Mouse (Mus musculus) heart, embryonic 12.5 days (tissue): Measurements from ENCODE around the gene Notch2. TPM values are rescaled to one million over a fixed set of nuclear protein-coding genes. Genes with fewer than 3 reads are reported as not detected.

Source experiments
- ATAC-seq: fragments of 200-750 bp; cut with Nextera tagmentation; 2 replicates; pipeline ENCODE4 v1.8.0; 2017; ENCODE audit warnings: moderate TSS enrichment, moderate library complexity; ENCODE audit not compliant: insufficient number of reproducible peaks, low FRiP score
- H3K27ac ChIP-seq: fragments of 300-500 bp; sonication (generic); 2 replicates; pipeline ENCODE4 v1.5.1; 2016; ENCODE audit warnings: mild to moderate bottlenecking, moderate library complexity; ENCODE audit not compliant: poor library complexity, severe bottlenecking
- H3K27me3 ChIP-seq: fragments of 300-500 bp; sonication (generic); replicated peaks from 2 replicates; pipeline ENCODE4 v1.6.1; 2016; ENCODE audit warnings: mild to moderate bottlenecking, moderate library complexity
- H3K36me3 ChIP-seq: fragments of 300-500 bp; sonication (generic); 2 replicates; pipeline ENCODE4 v1.6.1; 2016; ENCODE audit warnings: mild to moderate bottlenecking, moderate library complexity
- H3K4me1 ChIP-seq: fragments of 300-500 bp; sonication (generic); replicated peaks from 2 replicates; pipeline ENCODE4 v1.6.1; 2016; ENCODE audit warnings: mild to moderate bottlenecking
- H3K4me2 ChIP-seq: fragments of 300-500 bp; sonication (generic); 2 replicates; pipeline ENCODE4 v1.6.1; 2016; ENCODE audit warnings: mild to moderate bottlenecking, moderate library complexity
- H3K4me3 ChIP-seq: fragments of 300-500 bp; sonication (generic); 2 replicates; pipeline ENCODE4 v1.5.1; 2016; ENCODE audit warnings: mild to moderate bottlenecking
- H3K9ac ChIP-seq: fragments of 300-500 bp; sonication (generic); 2 replicates; pipeline ENCODE4 v1.6.1; 2016; ENCODE audit warnings: mild to moderate bottlenecking, moderate library complexity
- H3K9me3 ChIP-seq: fragments of 300-500 bp; sonication (generic); replicated peaks from 2 replicates; pipeline ENCODE4 v1.6.1; 2016; ENCODE audit warnings: mild to moderate bottlenecking, moderate library complexity
- whole genome bisulfite sequencing: fragments of 180-500 bp; shearing (Covaris S2); methylation state at CpG from one replicate; pipeline ENCODE4 v1.1.7; 2016; 5-methylcytosine and 5-hydroxymethylcytosine counted together
- polyA plus RNA-seq: library from polyadenylated mRNA; unstranded; fragments of >200 nt; fragmentation: Nextera tagmentation; extraction: Ambion mirVana; gene quantifications from 2 replicates; pipeline ENCODE4 v1.2.1, GENCODE M21; 2016

The Notch2 gene
- polyA plus RNA-seq, 1 experiment from 2014 or later, result 16.7 TPM

DNA sequence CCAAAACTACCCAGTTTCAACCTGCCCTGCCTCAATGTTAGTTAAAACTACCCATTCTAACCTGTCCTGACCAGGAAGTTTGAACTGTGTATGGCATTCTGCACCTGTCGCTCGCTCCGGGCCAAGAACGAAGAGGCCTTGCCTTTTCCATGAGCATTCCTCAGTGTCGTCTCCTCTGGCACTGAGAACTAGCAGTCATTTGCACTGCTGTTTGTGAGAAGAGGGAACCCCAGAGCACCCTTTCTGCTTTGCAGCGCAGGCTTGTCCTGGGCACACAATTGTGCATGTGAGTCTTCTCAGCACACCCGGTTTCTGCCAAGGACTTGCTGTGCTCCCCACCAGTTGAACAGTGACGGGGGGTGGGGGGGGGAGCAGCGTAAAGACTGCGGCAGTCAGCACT is 15.6 kb downstream of the Notch2 start:
- ATAC-seq, result no peak
- Histone ChIP-seq H3K27ac (0 out of 2 replicates have a peak overlapping the region, but pooled peaks have one; percentile 1), H3K9me3 (no peaks in the 10 kb centered on the region), H3K4me2 (0 out of 2 replicates have a peak overlapping the region, but pooled peaks have one; percentile 18), H3K36me3 (no peaks in the 10 kb centered on the region), H3K27me3 (no peaks in the 10 kb centered on the region), H3K9ac (peak overlapping the region; percentile 18; the same call in 1 of the 2 replicates), H3K4me1 (peaks cover 80% of the 10 kb centered on the region), H3K4me3 (no peak overlapping the region)
- 66% methylated on average over 10 of the region's 10 CpGs for WGBS

DNA sequence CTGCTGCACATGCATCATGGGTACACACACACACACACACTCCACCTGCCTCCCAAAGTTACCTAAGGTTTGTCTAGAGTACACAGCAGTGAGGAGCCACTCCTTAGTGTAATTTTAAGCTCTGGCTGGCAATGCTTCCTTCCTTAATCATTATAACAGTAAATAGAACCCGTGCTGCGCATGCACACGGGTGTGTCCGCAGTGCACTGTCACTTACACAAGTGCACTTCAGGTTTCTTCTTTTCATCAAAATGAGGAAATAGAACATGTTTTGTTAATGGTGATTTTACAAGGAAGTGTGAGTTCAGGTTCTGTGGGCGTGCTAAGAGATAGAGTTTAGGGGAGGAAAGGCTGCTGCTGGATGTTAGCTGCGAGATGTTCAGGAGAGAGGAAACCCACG is 17.8 kb downstream of the Notch2 start:
- H3K27me3 ChIP-seq, result no peaks in the 10 kb centered on the region
- no peak overlapping the region for H3K27ac ChIP-seq
- no peak for ATAC-seq
- peaks cover 81% of the 10 kb centered on the region for H3K4me1 ChIP-seq
- H3K4me3 ChIP-seq, result no peak overlapping the region
- H3K4me2 ChIP-seq, result no peak overlapping the region
- H3K9ac ChIP-seq, result no peak overlapping the region
- WGBS, result 76% methylated on average over 7 of the region's 7 CpGs
- no peaks in the 10 kb centered on the region for H3K36me3 ChIP-seq
- no peaks in the 10 kb centered on the region for H3K9me3 ChIP-seq

DNA sequence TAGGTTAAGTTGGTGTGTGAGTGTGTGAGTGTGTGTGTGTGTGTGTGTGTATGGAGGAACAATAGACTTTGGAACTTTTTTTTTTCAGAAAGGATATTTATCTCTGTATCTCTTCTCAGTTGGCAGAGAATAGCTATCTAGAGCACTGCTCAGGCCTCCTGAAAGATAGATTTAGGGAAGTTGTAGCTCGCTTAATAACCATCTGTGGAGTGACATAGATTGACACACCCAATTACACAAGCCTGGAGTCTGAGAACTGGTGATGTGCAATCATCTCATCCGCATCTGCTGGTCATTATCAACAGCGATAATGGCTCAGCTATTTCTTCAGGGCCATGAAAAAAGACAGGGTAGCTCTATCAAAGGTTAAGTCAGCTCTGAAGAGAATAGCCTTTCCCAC is 18.9 kb downstream of the Notch2 start:
- no peak for ATAC-seq
- Histone ChIP-seq H3K27ac (no peak overlapping the region), H3K4me3 (no peak overlapping the region), H3K27me3 (no peaks in the 10 kb centered on the region), H3K36me3 (no peaks in the 10 kb centered on the region), H3K9ac (no peak overlapping the region), H3K9me3 (no peaks in the 10 kb centered on the region), H3K4me2 (no peak overlapping the region), H3K4me1 (peaks cover 80% of the 10 kb centered on the region)
- WGBS, result 66% methylated on average over 3 of the region's 3 CpGs

DNA sequence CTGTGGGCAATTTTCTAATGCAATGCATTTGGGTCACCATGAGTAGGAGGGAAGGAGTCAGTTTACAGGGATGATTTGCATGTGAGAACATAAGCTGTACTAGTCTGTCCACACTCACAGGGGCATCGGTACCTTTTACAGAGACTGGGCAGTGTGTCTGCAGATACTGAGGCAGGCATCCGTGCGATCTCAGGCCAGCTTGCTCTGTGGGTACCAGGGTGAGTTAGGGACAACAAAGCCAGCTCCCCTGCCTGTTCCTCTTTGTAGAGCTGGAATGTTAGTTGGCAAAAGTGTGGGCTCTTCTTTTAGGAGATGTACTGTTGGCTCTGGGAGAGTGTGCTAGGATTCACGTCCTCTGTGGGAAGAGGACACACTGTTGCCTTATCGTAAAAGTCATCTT is 19.6 kb downstream of the Notch2 start:
- no peak overlapping the region for H3K27ac ChIP-seq
- no peak overlapping the region for H3K4me3 ChIP-seq
- 51% methylated on average over 5 of the region's 5 CpGs for WGBS
- no peaks in the 10 kb centered on the region for H3K36me3 ChIP-seq
- ATAC-seq, result no peak
- no peak overlapping the region for H3K9ac ChIP-seq
- H3K4me1 ChIP-seq, result peaks cover 81% of the 10 kb centered on the region
- H3K27me3 ChIP-seq, result no peaks in the 10 kb centered on the region
- H3K9me3 ChIP-seq, result no peaks in the 10 kb centered on the region
- no peak overlapping the region for H3K4me2 ChIP-seq

DNA sequence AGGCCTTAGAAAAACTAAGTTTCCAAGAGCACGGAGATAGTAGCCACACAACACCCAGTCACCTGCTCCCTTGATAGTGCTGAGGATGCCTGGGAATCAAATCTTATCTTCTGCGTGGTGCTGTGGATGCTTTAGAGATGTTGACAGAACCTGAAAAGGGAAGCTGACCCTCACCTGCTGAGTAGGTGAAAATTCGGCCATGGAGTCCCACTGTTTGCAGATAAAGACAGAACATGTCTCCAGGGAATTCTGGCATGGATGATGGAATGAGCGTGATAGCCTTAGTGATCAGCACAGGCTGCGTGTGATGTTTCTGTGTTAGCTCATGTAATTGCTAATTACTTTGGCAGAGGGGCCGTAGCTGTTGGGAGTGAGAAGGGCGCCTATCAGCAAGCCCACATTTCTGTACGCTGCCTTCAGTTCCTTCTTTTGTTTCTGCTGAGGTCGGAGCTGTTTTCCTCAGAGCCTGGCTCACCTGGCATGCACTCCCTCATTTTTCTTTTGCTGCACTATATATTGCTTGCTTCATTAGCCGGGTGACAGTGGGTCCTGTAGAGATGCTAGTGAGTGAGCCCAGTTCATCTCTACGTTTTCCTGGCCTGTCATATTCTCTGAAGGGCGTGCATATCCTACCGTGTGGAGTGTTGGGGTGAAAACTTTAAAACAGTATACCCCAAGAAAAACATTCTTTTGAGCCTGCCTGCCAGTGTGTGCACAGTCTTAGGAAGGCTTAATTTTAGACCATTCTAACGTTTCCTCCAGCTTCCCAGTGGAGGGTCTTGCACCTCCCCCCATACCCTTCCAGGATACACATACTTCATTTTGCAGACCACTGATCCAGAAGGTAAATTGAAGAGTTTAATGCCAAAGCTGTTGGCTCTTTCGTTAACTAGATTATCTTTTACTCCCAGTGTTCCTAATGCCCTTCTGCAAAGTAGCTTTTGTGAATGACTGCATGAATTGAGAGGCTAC is 21.6 kb downstream of the Notch2 start:
- WGBS, result 45% methylated on average over 15 of the region's 15 CpGs
- Histone ChIP-seq H3K9me3 (no peaks in the 10 kb centered on the region), H3K27ac (0 out of 2 replicates have a peak overlapping the region, but pooled peaks have one; percentile 3), H3K27me3 (no peaks in the 10 kb centered on the region), H3K9ac (no peak overlapping the region), H3K36me3 (no peaks in the 10 kb centered on the region), H3K4me3 (no peak overlapping the region), H3K4me2 (no peak overlapping the region), H3K4me1 (peaks cover 84% of the 10 kb centered on the region)
- no peak for ATAC-seq

DNA sequence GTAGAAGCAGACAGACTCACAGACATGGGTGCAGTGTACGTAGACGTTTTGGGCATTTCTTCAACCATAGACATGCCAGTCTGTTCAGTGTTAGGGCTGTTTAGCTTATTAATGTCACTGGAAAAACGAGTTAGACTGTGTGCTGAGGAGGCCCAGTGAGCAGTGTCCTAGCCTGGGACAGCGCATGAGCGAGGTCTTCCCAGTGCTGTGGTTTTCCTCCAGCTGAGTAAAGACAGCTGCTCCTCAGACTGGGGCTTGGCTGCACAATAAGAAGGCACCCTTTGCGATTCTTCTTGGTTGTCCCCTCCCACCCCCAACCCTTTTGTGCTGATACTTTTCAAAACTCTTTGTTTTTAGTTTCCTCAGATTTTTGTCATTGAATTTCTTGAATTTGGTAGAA is 22.8 kb downstream of the Notch2 start:
- H3K9me3 ChIP-seq, result no peaks in the 10 kb centered on the region
- no peak overlapping the region for H3K4me2 ChIP-seq
- 0 out of 2 replicates have a peak overlapping the region, but pooled peaks have one; percentile 19 for H3K27ac ChIP-seq
- H3K27me3 ChIP-seq, result no peaks in the 10 kb centered on the region
- peaks cover 82% of the 10 kb centered on the region for H3K4me1 ChIP-seq
- H3K9ac ChIP-seq, result no peak overlapping the region
- WGBS, result 69% methylated on average over 6 of the region's 6 CpGs
- H3K36me3 ChIP-seq, result no peaks in the 10 kb centered on the region
- H3K4me3 ChIP-seq, result no peak overlapping the region
- no peak for ATAC-seq

DNA sequence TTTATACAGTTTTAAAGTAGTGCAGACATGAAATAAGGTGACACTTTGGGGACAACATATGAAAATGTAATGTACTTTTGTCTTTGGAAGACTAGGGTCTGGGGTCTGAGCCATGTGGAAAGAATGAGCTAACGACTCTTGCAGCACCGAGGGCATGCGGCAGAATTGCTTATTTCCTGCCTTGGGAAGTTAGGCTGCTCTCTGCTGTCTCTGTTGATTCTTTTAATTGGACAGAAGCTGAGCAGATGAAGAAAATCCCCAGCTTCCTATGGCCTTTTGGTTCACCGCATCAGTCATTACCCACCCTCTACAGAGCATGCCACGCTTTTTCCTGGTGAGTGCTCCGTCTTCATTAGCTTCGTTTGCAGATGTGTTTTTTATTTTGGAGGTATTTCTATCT is 23.8 kb downstream of the Notch2 start:
- H3K4me1 ChIP-seq, result peaks cover 81% of the 10 kb centered on the region
- H3K27ac ChIP-seq, result no peak overlapping the region
- H3K27me3 ChIP-seq, result no peaks in the 10 kb centered on the region
- H3K4me3 ChIP-seq, result no peak overlapping the region
- no peak for ATAC-seq
- H3K9me3 ChIP-seq, result no peaks in the 10 kb centered on the region
- 68% methylated on average over 7 of the region's 7 CpGs for WGBS
- H3K4me2 ChIP-seq, result no peak overlapping the region
- no peak overlapping the region for H3K9ac ChIP-seq
- H3K36me3 ChIP-seq, result no peaks in the 10 kb centered on the region

DNA sequence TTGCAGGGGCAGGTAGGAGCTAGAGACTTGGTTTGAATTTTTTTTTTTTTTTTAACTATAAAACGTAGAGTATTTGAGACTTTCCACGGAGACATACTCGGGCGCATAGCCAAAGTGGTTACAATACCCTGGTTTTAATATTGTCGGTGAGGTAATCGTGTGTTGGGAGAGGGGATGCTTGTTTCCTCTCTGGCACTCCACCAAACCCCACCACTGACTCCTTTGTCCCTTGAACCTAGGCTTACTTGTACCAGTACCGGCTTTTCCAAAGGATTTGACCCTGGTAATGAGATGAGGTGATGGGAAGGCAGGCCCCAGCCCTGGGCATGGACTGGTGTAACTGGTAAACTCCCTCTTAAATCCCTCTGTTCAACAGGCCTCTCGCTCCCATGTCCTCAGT is 25.3 kb downstream of the Notch2 start:
- ATAC-seq, result no peak
- Histone ChIP-seq H3K27me3 (no peaks in the 10 kb centered on the region), H3K36me3 (no peaks in the 10 kb centered on the region), H3K4me2 (no peak overlapping the region), H3K9ac (no peak overlapping the region), H3K4me1 (peaks cover 86% of the 10 kb centered on the region), H3K9me3 (no peaks in the 10 kb centered on the region), H3K27ac (0 out of 2 replicates have a peak overlapping the region, but pooled peaks have one; percentile 44), H3K4me3 (no peak overlapping the region)
- WGBS, result 68% methylated on average over 8 of the region's 8 CpGs

DNA sequence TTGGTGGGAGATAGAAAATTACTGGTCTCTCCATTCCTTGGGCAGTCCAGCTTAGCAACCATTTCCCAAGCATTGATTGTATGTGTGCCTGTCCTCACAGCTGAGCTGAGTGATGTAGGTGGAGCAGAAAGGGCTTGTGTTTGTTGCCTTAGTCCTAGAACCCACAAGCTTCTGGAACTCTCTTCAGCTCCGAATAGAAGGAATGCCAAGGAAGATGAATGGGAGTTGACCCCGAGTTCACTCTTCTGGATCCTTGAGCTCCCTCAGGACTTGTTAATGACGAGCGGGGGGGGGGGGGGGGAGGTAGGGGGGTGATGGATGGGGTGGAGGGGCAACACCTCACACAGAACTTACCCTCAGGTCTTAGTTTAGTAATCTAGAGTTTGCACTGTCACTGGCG is 25.9 kb downstream of the Notch2 start:
- H3K4me2 ChIP-seq, result no peak overlapping the region
- no peak for ATAC-seq
- H3K9me3 ChIP-seq, result no peaks in the 10 kb centered on the region
- H3K36me3 ChIP-seq, result no peaks in the 10 kb centered on the region
- peak overlapping the region; percentile 44; the same call in 1 of the 2 replicates for H3K27ac ChIP-seq
- H3K4me1 ChIP-seq, result peaks cover 81% of the 10 kb centered on the region
- no peak overlapping the region for H3K9ac ChIP-seq
- no peak overlapping the region for H3K4me3 ChIP-seq
- H3K27me3 ChIP-seq, result no peaks in the 10 kb centered on the region
- 38% methylated on average over 5 of the region's 5 CpGs for WGBS

DNA sequence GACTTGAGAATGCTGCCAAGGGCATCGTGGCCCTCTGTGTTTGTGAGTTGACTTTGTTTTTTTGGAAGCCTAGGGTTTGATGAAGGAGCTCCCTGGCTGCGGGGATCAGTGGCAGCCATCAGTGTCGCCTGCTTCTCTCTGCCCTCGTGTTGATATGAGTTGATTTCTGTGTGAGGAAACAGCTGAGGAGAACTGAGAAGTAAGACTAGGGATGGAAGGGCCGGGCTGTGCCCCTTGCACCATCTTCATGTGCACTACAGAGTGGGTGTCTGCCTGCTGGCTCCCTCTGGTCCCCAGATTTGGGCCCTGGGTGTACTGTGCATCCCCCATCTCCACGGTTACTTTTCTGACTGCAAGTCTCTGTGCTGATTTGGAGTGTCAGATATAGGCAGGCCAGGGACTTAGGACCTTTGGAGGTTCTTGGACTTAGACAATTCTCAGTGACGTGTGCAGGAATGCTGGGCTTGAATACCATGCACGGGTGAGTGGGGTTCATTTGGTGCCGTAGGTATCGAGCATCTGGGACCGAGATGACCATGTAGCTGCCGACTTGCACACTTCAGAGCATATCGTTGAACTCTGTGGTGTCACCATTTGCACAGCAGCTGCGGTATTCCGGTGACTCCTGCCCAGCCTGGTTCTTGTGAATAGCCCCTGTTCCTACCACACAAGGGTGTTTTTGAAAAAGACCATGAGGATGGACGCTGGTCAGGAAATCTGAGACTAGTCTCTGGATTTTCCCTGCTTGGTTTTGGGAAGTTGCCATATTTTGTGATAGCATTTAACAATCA is 26.5 kb downstream of the Notch2 start:
- Histone ChIP-seq H3K9me3 (no peaks in the 10 kb centered on the region), H3K27ac (peak overlapping the region; percentile 44), H3K4me2 (no peak overlapping the region), H3K9ac (no peak overlapping the region; the same call in 1 of the 2 replicates), H3K36me3 (no peaks in the 10 kb centered on the region), H3K4me1 (peaks cover 76% of the 10 kb centered on the region), H3K27me3 (no peaks in the 10 kb centered on the region), H3K4me3 (no peak overlapping the region)
- 57% methylated on average over 16 of the region's 16 CpGs for WGBS
- no peak for ATAC-seq

DNA sequence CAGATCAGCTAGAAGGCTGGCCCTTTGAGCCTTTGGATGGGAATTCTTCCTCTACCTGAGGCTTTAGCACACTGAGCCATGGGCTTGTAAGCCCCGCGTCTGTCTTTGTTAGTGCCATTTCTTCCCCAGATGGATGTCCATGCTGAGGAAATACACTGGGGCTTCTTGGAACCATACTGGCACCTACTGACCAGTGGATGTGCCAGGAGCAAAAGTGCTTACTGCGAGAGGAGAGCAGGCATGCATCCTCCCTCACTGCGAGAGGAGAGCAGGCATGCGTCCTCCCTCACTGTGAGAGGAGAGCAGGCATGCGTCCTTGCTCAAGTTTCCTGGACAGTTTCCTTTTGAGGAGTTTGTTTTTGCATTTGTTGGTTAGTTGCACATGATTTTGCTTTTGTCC is 27.5 kb downstream of the Notch2 start:
- H3K4me3 ChIP-seq, result no peak overlapping the region
- no peaks in the 10 kb centered on the region for H3K36me3 ChIP-seq
- no peaks in the 10 kb centered on the region for H3K9me3 ChIP-seq
- no peak for ATAC-seq
- 69% methylated on average over 6 of the region's 6 CpGs for WGBS
- peaks cover 71% of the 10 kb centered on the region for H3K4me1 ChIP-seq
- H3K4me2 ChIP-seq, result no peak overlapping the region
- H3K9ac ChIP-seq, result 0 out of 2 replicates have a peak overlapping the region, but pooled peaks have one; percentile 42
- H3K27me3 ChIP-seq, result no peaks in the 10 kb centered on the region
- 0 out of 2 replicates have a peak overlapping the region, but pooled peaks have one; percentile 16 for H3K27ac ChIP-seq
